Mouse (Mus musculus) kidney, postnatal 10 days (tissue): ENCODE measurements around the gene Sec14l2.

Experiments used
- DNase-seq: peaks from one replicate; pipeline ENCODE4 v3.0.0; 2021; ENCODE audit warnings: mixed read lengths

Gene Sec14l2

GRCm38 (mm10) chr11:4122742-4123579, at the start of gene Sec14l2:
TSS of gene Sec14l2 (minus strand) at chr11:4123415.
- no peak for DNase-seq

GRCm38 (mm10) chr11:4166467-4167090, 43.4 kb upstream of the Sec14l2 start:
- DNase-seq, result no peak

DNA sequence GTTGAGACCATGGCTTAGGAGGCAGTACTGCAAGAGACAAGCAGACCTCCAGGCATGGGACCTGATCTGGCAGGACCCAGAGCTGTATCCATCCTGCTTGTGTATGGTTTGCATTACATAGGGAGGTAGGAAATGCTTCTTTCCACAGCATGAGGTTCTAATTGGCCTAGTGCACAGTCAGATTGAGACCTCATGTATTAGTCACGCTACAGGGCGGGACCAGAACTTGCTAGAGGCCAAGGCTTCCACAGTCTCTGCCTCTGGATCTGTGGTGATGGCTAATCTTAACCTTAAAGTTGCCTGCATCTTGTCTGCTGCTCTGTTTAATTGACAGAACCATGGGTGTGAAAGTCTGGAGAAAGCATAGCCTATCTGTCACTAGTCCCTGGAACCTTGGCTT, 41.5 kb upstream of the Sec14l2 start:
- DNase-seq, result no peak

GRCm38 (mm10) chr11:4160758-4161480, 37.7 kb upstream of the Sec14l2 start:
- no peak for DNase-seq

DNA sequence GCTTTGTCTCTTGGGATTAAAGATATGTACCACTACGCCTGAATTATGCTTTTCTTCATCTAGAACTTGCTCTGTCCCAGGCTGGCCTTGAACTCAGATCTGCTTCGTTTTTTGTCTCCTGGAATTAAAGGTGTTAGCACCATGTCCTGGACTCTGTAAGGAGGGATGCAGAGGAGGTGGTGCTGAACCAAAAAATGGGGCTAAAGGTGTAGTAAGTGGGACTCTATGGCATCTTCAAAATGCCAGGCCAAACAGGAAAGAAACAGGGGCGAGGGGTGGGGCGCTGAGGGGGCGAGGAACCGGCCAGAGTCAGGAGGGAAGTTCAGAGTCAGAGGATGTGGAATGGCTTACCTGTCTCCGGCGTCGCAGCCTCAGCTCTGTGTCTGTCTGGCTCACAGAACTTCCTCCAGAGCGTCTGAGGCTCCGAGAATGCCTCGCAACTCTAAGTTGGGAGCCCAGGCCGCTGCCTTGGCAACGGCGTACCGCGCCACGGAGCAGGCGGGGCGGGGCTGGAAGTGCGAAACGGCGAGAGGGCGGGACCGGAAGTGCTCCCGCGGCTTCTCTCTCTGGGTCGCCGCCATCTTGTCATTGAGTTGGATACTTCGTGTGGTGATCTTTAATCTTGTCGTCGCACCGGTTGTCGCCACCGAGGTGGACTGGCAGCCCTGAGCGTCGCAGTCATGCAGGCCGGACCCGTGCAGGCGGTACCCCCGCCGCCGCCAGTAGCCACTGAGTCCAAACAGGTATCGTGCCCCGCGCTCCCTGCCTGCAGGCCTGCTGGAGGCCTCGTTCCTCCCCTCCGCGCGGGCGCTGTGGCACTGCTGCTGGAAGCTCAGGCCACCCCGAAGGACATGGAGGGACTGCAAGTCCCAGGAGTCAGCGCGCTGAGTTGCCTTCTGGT, 36.8 kb upstream of the Sec14l2 start, which contains the start of the genes Ccdc157 and Sf3a1:
Gene Ccdc157, minus strand, starts transcription at position 486 of the 901 bp plus-strand sequence.
Gene Sf3a1, plus strand, starts transcription at position 543 of the 901 bp plus-strand sequence.
- peak; percentile 97 for DNase-seq

DNA sequence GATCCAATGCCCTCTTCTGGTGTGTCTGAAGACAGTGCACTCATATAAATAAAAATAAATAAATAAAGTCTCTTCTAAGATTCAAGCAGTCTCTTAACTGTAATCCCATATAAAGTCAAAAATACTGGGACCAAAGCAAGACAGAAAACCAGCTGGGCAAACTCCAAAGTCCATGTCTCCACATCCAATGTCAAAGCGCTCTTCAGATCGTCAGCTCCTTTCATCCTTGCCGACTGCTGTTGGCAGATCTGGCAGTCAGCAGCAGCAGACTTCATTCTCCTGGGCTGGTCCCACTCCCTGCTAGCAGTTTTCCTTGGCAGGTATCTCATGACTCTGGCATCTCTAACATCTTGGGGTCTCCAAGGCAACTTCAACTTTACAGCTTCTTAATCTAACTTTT, 35.5 kb upstream of the Sec14l2 start:
- DNase-seq, result no peak

- DNase-seq, result no peak
Measured at GRCm38 (mm10) chr11:4155641-4156040, 32.4 kb upstream of the Sec14l2 start.

DNA sequence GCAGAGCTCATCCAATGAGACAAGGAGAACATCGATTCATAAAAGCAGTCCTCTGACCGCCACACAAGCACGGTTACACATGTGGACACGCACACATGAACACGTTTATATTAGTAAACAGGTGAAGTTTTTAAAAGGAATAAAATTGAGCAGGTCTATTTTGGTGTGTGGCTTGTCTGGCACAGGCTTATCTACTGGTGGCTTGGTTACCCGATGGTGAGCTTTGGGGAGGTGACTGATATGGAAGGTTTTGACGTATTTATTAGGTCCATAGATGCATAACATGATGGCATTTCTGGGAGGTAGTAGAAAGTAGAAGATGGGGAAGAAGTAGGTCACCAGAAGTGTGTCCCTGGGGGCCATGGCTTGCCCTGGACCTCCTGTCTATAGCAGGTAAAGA, 30.5 kb upstream of the Sec14l2 start:
- DNase-seq, result no peak

- DNase-seq, result no peak
Measured at GRCm38 (mm10) chr11:4149886-4150285, 26.7 kb upstream of the Sec14l2 start.

DNA sequence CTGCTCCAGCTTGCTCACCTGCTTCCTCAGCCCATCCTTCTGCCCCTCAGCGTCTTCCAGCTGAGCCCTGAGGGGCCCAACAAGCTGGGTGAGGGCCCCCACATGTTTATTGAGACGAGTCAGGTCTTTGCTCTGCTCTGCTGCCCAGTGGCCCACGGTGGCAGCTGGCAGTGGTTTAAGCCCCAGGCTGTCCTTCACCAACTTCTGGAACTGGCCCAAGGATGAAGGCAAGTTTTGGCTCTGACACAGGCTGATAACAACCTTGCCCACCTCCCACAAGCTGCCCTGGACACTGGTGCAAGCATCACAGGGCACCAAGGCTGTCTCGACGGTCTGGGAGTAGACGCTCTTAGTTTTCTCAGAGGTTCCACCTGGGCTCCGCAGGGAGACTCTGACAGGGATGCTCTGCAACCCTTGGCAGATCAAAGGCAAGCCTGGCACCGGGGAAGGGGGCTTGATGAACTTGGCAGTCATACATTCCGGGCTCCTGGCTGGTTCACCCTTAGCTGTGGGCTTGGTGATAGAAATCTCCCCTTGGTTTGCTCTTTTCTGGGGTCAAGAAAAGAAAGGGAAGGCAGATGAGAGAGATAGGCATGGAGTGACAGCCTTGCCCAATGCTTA, 25.4 kb upstream of the Sec14l2 start:
- no peak for DNase-seq

DNA sequence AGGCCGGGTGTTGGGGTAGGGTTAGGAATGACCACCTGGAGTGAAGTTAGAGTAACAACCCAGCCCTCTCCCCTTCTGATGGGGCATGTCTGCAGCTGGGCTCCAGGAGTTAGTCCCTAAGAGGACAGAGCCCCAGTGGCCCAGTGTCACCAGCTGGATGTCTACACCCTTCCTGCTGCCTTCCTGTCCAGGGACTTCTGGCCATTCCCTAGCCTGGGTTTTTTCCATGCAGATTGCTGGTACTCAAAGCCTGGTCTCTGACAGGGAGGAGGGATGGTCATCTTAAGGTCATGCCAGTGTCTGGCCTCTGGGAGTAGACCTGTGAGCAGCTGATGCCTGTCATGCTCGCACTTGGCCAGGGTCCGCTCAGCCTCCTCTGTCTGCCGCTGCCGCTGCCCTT, 24.9 kb upstream of the Sec14l2 start:
- peak; percentile 35 for DNase-seq

- no peak for DNase-seq
Measured at GRCm38 (mm10) chr11:4147098-4147497, 23.9 kb upstream of the Sec14l2 start.

- no peak for DNase-seq
Measured at GRCm38 (mm10) chr11:4146381-4146780, 23.2 kb upstream of the Sec14l2 start.

- DNase-seq, result no peak
Measured at GRCm38 (mm10) chr11:4143281-4144062, 20.3 kb upstream of the Sec14l2 start.

DNA sequence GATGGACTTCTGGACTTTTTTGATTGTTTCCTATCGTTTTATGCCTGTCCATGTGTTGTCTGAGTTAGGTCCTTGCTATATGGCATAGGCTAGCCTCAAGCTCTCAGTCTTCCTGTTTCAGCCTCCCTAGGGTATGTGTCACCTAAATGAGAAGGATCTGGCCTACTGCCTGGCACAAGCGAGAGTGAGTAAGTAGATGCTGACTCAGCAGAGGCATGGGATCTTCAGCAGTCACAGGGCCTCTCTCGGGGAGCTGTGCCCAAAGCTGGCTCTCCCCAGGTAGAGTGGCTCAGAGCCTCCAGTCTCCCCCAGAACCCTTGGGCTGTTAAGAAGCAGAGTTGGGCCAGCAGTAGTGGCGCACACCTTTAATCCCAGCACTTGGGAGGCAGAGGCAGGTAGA, 19.1 kb upstream of the Sec14l2 start:
- DNase-seq, result no peak

GRCm38 (mm10) chr11:4141505-4141904, 18.3 kb upstream of the Sec14l2 start:
- no peak for DNase-seq

DNA sequence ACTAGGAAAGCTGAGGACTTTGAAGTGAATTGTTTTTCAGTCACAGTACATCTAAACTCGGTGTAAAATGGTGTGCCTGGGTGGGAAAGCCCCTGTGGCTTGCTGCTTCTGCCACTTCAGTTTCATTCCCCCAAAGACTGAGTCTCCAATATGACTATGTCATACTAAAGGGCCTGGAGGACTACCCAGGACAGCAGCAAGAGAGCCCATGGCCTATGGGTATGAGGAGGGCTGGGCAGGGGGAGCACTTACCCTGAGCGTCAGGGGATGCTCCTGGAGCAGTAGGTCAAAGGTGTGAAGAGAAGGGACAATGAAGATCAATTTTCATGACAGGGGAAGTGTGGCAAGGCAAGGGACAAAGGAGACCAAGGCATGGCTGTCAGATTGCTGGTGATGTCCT, 15.7 kb upstream of the Sec14l2 start:
- no peak for DNase-seq

GRCm38 (mm10) chr11:4134986-4135935, 12.0 kb upstream of the Sec14l2 start, which contains the start of gene Rnf215:
TSS of gene Rnf215 (plus strand) at chr11:4135202.
- peak; percentile 97 for DNase-seq

DNA sequence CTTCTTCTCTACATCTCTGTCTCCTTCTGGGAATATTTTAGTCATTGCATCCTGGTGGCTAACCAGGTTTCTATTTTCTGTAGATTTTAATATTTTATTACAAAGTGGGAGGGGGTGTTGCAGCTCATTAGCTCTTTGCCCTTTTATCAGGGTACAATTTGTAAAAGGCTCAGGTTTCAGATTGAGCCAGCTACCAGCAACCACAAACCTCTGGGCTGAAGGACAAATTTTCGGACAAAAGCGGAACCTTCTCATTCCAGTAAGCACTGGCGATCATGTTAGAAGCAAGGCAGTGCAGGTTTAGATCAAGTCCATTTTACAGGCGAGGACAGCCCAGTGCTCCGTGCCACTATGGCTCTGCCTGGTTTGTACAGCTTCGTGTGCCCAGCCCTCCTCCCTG, 11.2 kb upstream of the Sec14l2 start:
- DNase-seq, result no peak

DNA sequence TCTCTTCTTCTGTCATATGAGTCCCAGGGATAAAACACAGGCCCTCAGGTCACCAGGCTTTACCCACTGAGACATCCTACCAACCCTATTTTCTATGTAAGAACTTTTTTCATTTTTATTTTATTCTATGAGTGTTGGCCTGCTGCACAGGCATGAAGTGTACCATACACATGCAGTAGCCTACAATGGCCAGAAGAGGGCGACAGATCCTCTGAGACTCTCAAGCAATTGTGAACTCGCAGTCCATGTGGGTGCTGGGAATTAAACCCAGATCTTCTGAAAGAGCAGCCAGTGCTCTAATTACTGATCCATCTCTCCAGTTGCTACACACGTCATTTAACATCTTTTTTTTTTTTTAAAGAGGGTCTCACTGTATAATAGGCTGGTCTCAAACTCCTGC, 10.2 kb upstream of the Sec14l2 start:
- no peak for DNase-seq
